Mouse (Mus musculus): ENCODE results near the gene Fam117b. TPM values are rescaled to one million over a fixed set of nuclear protein-coding genes. Genes with fewer than 3 reads are reported as not detected.

Gene Fam117b
- polyA plus RNA-seq, 1 experiment from 2014 or later, result 5.9 TPM

- DNase-seq (ENCODE audit: low spot score), result peak; percentile 58
Observed at GRCm38 (mm10) chr1:59913195-59913868, 526 bp downstream of the Fam117b start.

DNA sequence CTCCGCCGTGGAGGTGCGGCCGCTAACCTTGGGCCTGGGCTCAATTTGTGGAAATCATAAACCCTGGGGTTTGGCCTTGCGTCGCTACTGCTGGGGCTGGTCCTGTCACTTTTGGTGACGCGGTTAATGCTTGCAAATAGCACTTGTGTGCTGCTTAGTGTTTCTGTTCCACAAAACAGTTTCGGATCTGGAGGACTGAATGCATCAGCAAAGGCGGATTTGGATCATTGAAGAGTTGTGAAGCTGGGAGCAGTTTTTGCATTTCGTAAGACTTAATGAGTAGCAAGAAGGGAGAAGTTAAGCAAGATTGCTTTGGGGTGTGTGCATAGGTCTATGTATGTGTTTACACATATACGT, 1.0 kb downstream of the Fam117b start:
- no peak for DNase-seq (ENCODE audit: low spot score)

DNA sequence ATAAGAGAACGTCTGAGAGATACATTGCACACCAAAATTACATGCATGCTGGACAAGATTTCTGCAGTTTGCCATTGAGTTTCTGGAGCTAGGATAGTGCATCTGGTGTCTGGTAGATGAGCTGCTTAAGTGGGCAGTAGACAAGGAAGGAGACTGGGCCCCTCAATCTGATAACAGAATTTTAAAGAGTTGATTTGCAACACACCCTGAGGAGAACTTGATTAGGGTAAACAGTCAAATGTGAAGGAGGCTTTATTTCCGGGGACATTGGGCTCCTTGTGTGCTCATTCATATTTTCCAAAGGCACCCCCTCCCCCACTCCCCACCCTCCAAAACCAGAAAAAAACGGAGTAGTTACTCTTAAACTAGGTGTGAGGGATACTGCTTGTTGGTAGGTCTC, 2.0 kb downstream of the Fam117b start:
- DNase-seq (ENCODE audit: low spot score), result no peak

DNA sequence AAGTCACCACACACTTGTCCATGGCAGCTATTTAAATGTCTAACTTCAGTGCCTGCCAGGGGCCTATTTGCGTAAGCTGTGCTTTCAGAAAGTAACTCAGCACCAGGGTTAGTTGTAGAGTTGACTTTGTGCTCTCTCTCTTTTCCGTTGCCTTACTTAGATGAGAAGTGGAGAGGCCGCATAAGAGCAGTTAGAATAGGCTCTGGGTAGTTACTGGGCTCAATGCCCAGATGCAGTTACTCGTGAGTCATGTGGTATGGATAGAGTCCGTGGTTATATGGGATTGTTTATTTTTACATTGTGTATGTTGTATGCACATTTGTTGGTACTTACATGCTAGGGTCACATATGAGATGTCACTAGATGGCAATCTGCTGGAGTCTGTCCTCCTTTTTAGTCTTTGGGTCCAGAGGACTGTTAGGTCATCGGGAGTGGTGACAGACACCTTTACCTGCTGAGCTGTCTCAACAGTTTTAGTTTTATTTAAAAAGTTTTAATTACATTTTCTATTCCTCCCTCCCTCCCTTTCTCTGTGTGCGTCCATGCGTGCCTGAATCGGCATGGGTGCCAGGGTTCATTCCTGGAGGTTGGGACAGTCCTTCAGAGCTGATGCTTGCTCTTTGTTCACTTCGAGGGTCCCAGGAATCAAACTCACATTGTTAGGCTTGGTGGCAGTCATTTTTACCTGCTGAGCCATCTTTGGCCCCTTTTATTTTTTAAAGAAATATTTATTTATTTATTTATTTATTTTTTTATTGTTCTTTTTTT, 3.2 kb downstream of the Fam117b start:
- no peak for DNase-seq (ENCODE audit: low spot score)

- DNase-seq (ENCODE audit: low spot score), result peak; percentile 48
Observed at GRCm38 (mm10) chr1:59917401-59917800, 4.6 kb downstream of the Fam117b start.

DNA sequence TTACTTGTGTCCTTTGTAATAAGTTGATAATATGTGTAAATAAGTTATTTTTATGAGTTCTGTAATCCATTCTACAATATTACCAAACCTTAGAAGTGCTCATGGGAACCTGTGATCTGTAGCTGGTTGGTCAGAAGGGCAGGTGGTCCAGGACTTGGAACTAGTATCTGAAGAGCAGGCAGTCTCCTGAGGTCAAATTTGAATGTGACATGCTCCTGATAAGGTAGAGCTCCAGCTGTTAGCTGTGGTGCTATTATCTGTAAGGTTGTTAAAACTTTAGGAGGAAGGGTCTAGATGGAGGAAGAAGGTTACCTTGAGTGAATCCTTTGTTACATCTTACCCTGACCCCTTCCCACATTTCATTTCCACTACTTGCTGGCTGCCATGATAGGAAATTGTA, 5.3 kb downstream of the Fam117b start:
- DNase-seq (ENCODE audit: low spot score), result no peak

DNA sequence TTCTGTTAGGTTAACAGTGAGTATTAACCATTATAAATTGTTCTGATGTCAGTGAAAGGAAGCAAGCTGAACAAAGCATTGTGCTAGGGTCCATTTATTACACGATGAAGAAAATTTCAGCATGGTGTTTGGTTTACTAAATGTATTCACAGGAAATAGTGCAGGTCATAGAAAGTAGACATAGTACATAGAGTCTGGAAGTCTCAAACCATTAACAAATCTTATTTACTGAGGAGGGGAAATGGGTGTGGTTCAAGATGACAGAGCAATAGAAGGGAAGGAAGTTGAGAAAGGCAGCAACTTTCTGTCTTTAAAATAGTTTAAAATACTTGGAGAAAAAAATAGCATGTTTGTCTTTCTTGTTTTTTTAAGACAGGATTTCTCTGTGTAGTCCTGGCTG, 10.4 kb downstream of the Fam117b start:
- no peak for DNase-seq (ENCODE audit: low spot score)

DNA sequence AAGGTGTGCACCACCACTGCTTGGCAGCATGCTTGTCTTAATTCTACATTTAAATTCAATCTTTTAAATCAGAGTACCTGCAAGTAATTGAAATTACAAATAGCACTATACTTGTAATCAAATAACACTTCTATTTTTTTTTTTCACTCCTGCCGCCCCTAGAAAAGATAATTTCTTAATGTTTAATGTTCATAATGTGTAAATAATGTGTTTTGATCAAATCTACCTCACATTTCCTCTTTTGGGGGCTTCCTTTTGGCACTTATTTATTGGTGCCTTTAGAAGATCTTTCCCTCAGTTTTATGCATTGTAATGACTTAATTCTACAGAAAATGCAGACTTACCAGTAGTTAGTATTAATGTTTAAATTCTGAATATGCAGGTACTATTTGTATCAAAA, 10.9 kb downstream of the Fam117b start:
- DNase-seq (ENCODE audit: low spot score), result no peak

- DNase-seq (ENCODE audit: low spot score), result no peak
Observed at GRCm38 (mm10) chr1:59924411-59924810, 11.6 kb downstream of the Fam117b start.

DNA sequence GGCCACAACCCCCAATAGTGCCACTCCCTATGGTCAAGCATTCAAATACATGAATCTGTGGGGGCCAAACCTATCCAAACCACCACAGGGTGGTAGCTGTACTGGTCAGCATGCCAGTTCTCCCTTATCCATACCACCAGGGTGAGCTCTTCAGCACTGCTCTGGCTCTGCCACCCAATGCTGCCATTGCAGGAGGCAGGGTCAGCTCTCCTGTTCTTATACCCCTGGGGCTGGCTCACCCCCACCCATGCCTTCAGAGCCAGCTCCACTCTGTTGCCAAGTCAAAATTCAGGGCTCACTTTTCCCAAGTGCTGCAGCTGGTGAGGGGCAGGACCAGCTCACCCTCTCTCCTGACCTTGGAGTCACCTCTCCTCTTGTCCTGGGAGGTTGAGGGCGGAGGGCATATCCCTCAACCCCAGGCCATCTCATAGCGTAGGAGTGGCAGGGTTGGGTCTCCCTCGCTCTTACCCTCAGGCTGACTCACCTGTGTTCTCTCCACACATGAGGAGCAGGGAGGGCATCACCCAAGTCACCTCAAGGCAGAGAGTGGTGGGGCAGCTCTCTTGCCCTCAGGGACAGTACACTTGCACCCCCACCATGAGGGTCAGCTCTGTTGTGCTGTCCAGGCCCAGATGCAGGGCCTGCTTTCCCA, 13.3 kb downstream of the Fam117b start:
- no peak for DNase-seq (ENCODE audit: low spot score)

DNA sequence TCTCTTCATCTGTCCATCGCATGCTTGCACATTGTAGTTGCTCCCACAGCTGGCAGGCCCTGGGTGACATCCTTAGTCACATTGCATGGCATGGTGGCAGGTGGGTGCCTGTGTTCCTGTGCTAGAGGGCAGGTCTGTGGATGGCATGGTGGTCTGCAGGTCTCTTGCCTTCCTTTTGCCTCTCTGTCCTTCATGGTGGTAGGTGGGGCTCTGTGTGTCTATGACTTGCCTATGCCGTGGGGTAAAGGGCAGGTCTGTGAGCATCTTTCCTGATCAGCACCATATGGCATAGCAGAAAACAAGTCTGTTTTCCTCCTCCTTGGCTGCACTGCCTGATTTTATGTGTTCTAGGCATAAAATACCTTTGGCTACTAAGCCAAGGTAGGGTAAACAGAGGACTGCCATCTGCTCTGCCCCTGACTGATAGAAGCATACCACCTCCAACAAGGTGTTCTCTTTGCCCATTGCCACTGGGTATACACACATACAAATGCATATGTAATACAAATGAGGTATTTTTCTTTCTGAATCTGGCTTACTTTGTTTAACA, 14.4 kb downstream of the Fam117b start:
- no peak for DNase-seq (ENCODE audit: low spot score)

GRCm38 (mm10) chr1:59930926-59931325, 18.1 kb downstream of the Fam117b start:
- no peak for DNase-seq (ENCODE audit: low spot score)

- DNase-seq (ENCODE audit: low spot score), result no peak
Observed at GRCm38 (mm10) chr1:59932991-59933390, 20.2 kb downstream of the Fam117b start.

DNA sequence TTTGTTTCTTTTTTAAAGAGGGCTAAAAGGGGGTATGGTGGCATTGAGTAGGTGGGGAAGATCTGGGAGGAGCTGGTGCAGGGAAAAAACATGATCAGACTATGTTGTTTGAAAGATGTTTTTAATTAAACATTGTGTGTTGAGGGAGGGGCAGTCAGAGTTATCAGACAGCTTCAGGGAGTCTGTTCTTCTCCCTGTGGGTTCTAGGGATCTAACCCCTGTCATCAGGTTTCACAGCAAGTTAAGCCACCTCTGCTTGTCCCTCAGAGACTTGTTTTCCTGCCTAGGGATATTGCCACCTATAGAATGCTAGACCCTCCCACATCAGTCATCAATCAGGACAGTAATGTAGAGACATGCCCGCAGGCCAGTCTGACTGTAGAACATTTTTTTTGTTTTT, 28.3 kb downstream of the Fam117b start:
- no peak for DNase-seq (ENCODE audit: low spot score)

DNA sequence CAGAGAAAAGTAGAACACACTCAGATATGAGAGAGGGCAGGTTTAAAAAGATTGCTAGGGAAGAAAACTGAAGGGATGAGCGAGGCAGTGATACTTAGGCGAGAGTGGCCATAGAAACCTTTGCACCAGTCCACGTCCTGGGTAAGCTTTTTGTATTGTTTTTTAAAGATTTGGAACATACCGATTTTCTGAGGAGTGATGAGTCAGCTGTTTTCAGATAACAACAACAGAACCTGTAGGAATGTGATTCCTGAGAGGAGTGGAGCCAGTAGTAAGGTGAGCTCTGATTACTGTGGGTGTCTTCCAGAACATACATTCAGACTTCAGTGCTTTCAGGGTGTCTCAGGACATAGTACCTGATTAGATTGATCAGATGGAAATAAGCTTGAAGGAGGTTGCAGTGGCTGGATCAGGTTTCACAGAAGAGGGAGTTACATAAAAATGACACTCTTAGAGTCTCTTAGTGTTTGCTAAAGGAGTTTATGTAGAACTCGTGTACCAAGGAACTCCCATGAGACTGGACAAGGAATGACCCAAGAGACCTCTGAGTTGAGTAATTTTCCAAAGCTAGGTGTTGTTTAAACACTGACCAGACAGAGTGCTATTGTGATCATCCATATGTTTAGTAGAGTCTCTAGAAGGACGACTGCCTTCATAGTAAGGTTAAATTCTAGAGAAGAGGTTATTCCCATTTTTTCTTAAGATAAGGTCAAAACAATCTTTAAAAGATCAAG, 29.4 kb downstream of the Fam117b start:
- DNase-seq (ENCODE audit: low spot score), result no peak

DNA sequence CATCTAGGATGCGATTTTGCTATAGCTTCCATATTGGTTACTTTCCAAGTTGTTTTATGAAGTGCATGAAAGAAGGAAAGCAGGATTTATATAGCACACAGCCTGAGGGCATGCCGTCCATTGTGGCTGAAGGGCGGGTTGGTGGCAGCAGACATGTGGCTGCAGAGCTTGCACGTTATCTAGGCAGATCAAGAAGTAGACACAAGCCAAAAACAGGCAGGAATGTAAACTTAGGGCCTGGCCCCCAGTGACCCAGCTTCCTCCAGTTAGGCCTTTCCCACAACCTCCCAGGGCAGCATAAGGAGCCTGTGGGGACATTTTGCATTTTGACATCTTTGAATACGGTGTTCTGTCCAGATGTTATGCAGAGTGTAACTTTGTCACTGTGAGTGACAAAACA, 31.0 kb downstream of the Fam117b start:
- DNase-seq (ENCODE audit: low spot score), result no peak

DNA sequence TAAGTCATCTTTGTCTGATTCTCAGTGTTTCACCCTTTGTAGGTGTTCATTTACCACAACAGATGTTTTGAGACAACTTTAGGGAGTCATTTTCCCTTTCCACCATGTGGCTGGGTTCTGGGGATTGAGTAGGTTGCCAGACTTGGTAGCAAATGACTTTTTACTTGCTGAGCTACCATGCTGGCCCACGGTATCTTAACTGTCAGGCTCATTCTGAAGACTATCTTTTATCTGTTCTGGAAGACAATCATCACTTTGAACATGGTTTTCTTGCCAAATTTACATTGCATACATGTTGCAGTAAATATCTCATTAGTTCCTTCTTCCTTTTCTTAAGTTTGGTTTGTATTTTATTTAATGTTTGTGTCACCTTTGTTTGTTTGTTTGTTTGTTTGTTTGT, 33.2 kb downstream of the Fam117b start:
- no peak for DNase-seq (ENCODE audit: low spot score)

- DNase-seq (ENCODE audit: low spot score), result no peak
Observed at GRCm38 (mm10) chr1:59947509-59947908, 34.7 kb downstream of the Fam117b start.

- DNase-seq (ENCODE audit: low spot score), result peak; percentile 13
Observed at GRCm38 (mm10) chr1:59957206-59957605, 44.4 kb downstream of the Fam117b start.

- no peak for DNase-seq (ENCODE audit: low spot score)
Observed at GRCm38 (mm10) chr1:59959941-59960340, 47.1 kb downstream of the Fam117b start.

DNA sequence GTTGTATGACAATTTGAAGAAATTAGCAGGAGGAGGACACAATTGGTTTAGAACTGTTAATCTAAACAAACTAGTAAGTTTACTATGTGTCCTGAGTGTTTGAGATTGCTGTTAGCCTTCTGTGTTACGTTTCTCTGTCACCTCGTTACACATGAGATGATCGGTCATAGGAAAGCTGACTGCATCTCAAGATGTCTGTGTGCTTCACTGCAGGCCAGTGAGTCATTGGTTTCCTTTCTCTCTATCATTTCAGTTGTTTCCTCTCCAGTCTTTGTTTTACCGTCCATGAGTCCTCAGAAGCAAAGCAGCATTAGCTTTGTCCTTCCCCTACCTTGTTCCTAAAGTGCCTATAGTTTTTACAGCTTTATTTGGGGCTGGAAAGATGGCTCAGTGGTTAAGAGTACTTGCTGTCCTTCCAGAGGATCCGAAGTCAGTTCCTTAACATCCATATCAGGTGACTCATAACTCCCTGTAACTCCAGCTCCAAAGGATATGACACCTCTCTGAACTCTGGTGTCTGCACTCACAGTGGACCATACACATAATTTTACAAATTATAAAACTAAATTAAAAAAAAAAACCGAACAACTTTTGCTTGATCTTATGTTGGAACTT, 53.5 kb downstream of the Fam117b start:
- DNase-seq (ENCODE audit: low spot score), result no peak

Data from thymus, postnatal 0 days (tissue).